Mouse (Mus musculus): ENCODE data around the gene Casp4. TPM values are rescaled to one million over a fixed set of nuclear protein-coding genes. Genes with fewer than 3 reads are reported as not detected.

Casp4 gene
- polyA plus RNA-seq, 1 experiment, result 5.1 TPM

- Histone ChIP-seq H3K27me3 (ENCODE audit: control insufficient read depth, insufficient read depth, insufficient read length) (no peaks in the 10 kb centered on the region), H3K4me3 (no peak overlapping the region), H3K36me3 (ENCODE audit: control insufficient read depth, insufficient read depth) (no peaks in the 10 kb centered on the region), H3K79me2 (ENCODE audit: control insufficient read depth, insufficient read depth) (no peaks in the 10 kb centered on the region), H3ac (ENCODE audit: control insufficient read depth, insufficient read length) (no peak overlapping the region), H3K4me2 (ENCODE audit: low read depth) (no peak overlapping the region)
- TF ChIP-seq TCF3 (IDR thresholded peaks at IDR 0.05; ENCODE audit: insufficient read length, low read depth), result no peak
- no peak for TF ChIP-seq USF1 (IDR thresholded peaks at IDR 0.05; ENCODE audit: low read depth)
Measured at GRCm38 (mm10) chr9:5286071-5286470, 22.6 kb upstream of the Casp4 start.

GRCm38 (mm10) chr9:5286597-5286996 lies 22.0 kb upstream of the Casp4 start:
- Histone ChIP-seq H3K79me2 (ENCODE audit: control insufficient read depth, insufficient read depth) (no peaks in the 10 kb centered on the region), H3K4me3 (no peak overlapping the region), H3K4me2 (ENCODE audit: low read depth) (no peak overlapping the region), H3K27me3 (ENCODE audit: control insufficient read depth, insufficient read depth, insufficient read length) (no peaks in the 10 kb centered on the region), H3ac (ENCODE audit: control insufficient read depth, insufficient read length) (no peak overlapping the region), H3K36me3 (ENCODE audit: control insufficient read depth, insufficient read depth) (no peaks in the 10 kb centered on the region)
- no peak for TF ChIP-seq MYOD1 (IDR thresholded peaks at IDR 0.05; ENCODE audit: control insufficient read depth in 1 of 3, insufficient read length in 2 of 3, low read depth in 2 of 3)
- TF ChIP-seq MYOG (IDR thresholded peaks at IDR 0.05; ENCODE audit: control insufficient read depth in 1 of 3, insufficient read depth in 1 of 3, insufficient read length in 2 of 3, low read depth in 2 of 3), result no peak
- no peak for TF ChIP-seq REST (IDR thresholded peaks at IDR 0.05; ENCODE audit: insufficient read depth, insufficient read length)
- no peak for TF ChIP-seq USF1 (IDR thresholded peaks at IDR 0.05; ENCODE audit: low read depth)
- no peak for TF ChIP-seq E2F4 (IDR thresholded peaks at IDR 0.05; ENCODE audit: insufficient read depth)
- no peak for TF ChIP-seq TCF12 (IDR thresholded peaks at IDR 0.05; ENCODE audit: insufficient read depth, poor library complexity, severe bottlenecking)
- no peak for TF ChIP-seq SRF (IDR thresholded peaks at IDR 0.05; ENCODE audit: control insufficient read depth, insufficient read length, low read depth)
- TF ChIP-seq POLR2A (IDR thresholded peaks at IDR 0.05; ENCODE audit: insufficient read length, low read depth), result no peak
- TF ChIP-seq MAX (IDR thresholded peaks at IDR 0.05; ENCODE audit: low read depth), result no peak
- no peak for TF ChIP-seq CEBPB (IDR thresholded peaks at IDR 0.05; ENCODE audit: insufficient read depth, poor library complexity, severe bottlenecking)
- TF ChIP-seq POLR2AphosphoS2 (IDR thresholded peaks at IDR 0.05; ENCODE audit: insufficient read length, low read depth), result no peak
- no peak for TF ChIP-seq TCF3 (IDR thresholded peaks at IDR 0.05; ENCODE audit: insufficient read length, low read depth)

GRCm38 (mm10) chr9:5296354-5297237 lies 12.0 kb upstream of the Casp4 start:
- Histone ChIP-seq H3K36me3 (ENCODE audit: control insufficient read depth, insufficient read depth) (no peaks in the 10 kb centered on the region), H3K4me2 (ENCODE audit: low read depth) (no peak overlapping the region), H3K4me3 (no peak overlapping the region), H3K27me3 (ENCODE audit: control insufficient read depth, insufficient read depth, insufficient read length) (no peaks in the 10 kb centered on the region), H3ac (ENCODE audit: control insufficient read depth, insufficient read length) (no peak overlapping the region), H3K79me2 (ENCODE audit: control insufficient read depth, insufficient read depth) (no peaks in the 10 kb centered on the region)
- TF ChIP-seq POLR2A (IDR thresholded peaks at IDR 0.05; ENCODE audit: insufficient read length, low read depth) (no peak), REST (IDR thresholded peaks at IDR 0.05; ENCODE audit: insufficient read depth, insufficient read length) (no peak), MYOG (IDR thresholded peaks at IDR 0.05; ENCODE audit: control insufficient read depth in 1 of 3, insufficient read depth in 1 of 3, insufficient read length in 2 of 3, low read depth in 2 of 3) (no peak), USF1 (IDR thresholded peaks at IDR 0.05; ENCODE audit: low read depth) (no peak), E2F4 (IDR thresholded peaks at IDR 0.05; ENCODE audit: insufficient read depth) (no peak), TCF3 (IDR thresholded peaks at IDR 0.05; ENCODE audit: insufficient read length, low read depth) (no peak), MYOD1 (IDR thresholded peaks at IDR 0.05; ENCODE audit: control insufficient read depth in 1 of 3, insufficient read length in 2 of 3, low read depth in 2 of 3) (no peak), SRF (IDR thresholded peaks at IDR 0.05; ENCODE audit: control insufficient read depth, insufficient read length, low read depth) (no peak), CEBPB (IDR thresholded peaks at IDR 0.05; ENCODE audit: insufficient read depth, poor library complexity, severe bottlenecking) (no peak), TCF12 (IDR thresholded peaks at IDR 0.05; ENCODE audit: insufficient read depth, poor library complexity, severe bottlenecking) (no peak), MAX (IDR thresholded peaks at IDR 0.05; ENCODE audit: low read depth) (no peak), POLR2AphosphoS2 (IDR thresholded peaks at IDR 0.05; ENCODE audit: insufficient read length, low read depth) (no peak)

GRCm38 (mm10) chr9:5298329-5299131 lies 10.1 kb upstream of the Casp4 start, which contains the start of gene Casp1:
Gene Casp1 (plus strand): TSS chr9:5298517.
- Histone ChIP-seq H3ac (ENCODE audit: control insufficient read depth, insufficient read length) (no peak within 1 kb of the TSS), H3K36me3 (ENCODE audit: control insufficient read depth, insufficient read depth) (no peaks in the 10 kb centered on the region), H3K79me2 (ENCODE audit: control insufficient read depth, insufficient read depth) (no peaks in the 10 kb centered on the region), H3K4me3 (no peak within 1 kb of the TSS), H3K27me3 (ENCODE audit: control insufficient read depth, insufficient read depth, insufficient read length) (no peaks in the 10 kb centered on the region), H3K4me2 (ENCODE audit: low read depth) (peak within 1 kb of the TSS; percentile 51)
- no peak for TF ChIP-seq MYOG (IDR thresholded peaks at IDR 0.05; ENCODE audit: control insufficient read depth in 1 of 3, insufficient read depth in 1 of 3, insufficient read length in 2 of 3, low read depth in 2 of 3)
- TF ChIP-seq POLR2A (IDR thresholded peaks at IDR 0.05; ENCODE audit: insufficient read length, low read depth), result no peak
- no peak for TF ChIP-seq CEBPB (IDR thresholded peaks at IDR 0.05; ENCODE audit: insufficient read depth, poor library complexity, severe bottlenecking)
- TF ChIP-seq TCF3 (IDR thresholded peaks at IDR 0.05; ENCODE audit: insufficient read length, low read depth), result no peak
- TF ChIP-seq REST (IDR thresholded peaks at IDR 0.05; ENCODE audit: insufficient read depth, insufficient read length), result no peak
- TF ChIP-seq USF1 (IDR thresholded peaks at IDR 0.05; ENCODE audit: low read depth), result no peak
- TF ChIP-seq POLR2AphosphoS2 (IDR thresholded peaks at IDR 0.05; ENCODE audit: insufficient read length, low read depth), result no peak
- no peak for TF ChIP-seq E2F4 (IDR thresholded peaks at IDR 0.05; ENCODE audit: insufficient read depth)
- no peak for TF ChIP-seq SRF (IDR thresholded peaks at IDR 0.05; ENCODE audit: control insufficient read depth, insufficient read length, low read depth)
- no peak for TF ChIP-seq TCF12 (IDR thresholded peaks at IDR 0.05; ENCODE audit: insufficient read depth, poor library complexity, severe bottlenecking)
- no peak for TF ChIP-seq MAX (IDR thresholded peaks at IDR 0.05; ENCODE audit: low read depth)
- no peak for TF ChIP-seq MYOD1 (IDR thresholded peaks at IDR 0.05; ENCODE audit: control insufficient read depth in 1 of 3, insufficient read length in 2 of 3, low read depth in 2 of 3)
